Mouse (Mus musculus): ENCODE results near the gene Rreb1. TPM values are rescaled to one million over a fixed set of nuclear protein-coding genes. Genes with fewer than 3 reads are reported as not detected.

The Rreb1 gene
- total RNA-seq, 2 experiments from 2014 or later, result 20.7 to 25.4 TPM

DNA sequence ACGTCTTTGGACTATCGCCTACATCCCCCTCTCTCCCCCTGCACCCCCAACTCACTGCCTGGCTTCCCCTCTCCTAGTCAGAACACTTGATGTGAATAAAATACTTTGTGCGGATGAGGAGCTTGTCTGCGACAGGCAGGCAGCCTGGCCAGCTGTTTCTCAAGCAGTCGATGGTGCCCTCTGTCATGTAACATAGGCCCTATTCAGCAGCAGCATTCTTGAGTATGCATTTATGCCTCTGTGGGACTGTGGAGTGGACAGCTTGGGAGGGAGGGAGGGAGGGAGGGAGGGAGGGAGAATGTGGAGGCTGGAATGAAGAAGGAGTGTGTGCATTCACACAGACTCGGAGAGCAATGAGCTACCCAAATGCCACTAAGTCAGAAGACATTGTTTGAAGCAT is 84.3 kb downstream of the Rreb1 start:
- intact Hi-C loops (cut with DNase I), result no loop called here
- no peak overlapping the region for H3K4me3 ChIP-seq
- DNase-seq, result no peak
- TF ChIP-seq CTCF (IDR thresholded peaks at IDR 0.05), result no peak
- peak overlapping the region; percentile 83 for H3K27ac ChIP-seq

DNA sequence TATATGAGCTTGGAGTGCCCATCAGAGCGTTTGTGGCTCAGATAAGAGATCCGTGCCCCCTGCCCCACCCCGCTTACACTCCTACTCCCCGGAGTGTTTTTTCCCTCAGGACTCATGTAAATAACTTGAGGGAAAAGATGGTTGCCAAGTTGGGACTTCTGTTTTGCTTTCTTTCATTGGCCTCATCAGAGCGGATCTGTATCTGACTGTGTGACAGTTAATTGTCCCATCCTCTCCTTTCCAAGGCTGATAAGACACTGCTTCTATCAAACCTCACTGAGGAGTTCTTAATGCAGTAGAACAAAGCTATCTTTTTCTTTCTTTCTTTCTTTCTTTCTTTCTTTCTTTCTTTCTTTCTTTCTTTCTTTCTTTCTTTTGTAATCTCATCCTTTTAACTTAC is 85.4 kb downstream of the Rreb1 start:
- no peak for DNase-seq
- TF ChIP-seq CTCF (IDR thresholded peaks at IDR 0.05), result no peak
- Histone ChIP-seq H3K27ac (peak overlapping the region; percentile 83), H3K4me3 (no peak overlapping the region)
- intact Hi-C loops (cut with DNase I), result no loop called here

DNA sequence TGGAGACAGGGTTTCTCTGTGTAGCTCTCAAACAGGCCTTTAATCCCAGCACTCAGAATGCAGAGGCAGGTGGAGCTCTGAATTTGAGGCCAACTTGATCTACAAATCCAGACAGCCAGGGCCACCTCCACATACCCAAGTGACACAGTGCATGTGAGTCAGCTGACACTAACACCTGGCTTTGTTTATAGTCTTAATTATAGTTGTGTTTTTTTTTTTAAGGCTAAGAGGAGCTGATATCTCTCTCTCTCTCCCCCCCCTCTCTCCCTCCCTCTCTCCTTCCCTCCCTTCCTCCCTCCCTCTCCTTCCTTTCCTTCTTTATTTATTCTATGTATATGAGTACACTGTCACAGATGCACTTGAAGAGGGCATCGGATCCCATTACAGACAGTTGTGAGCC is 86.5 kb downstream of the Rreb1 start:
- H3K27ac ChIP-seq, result peak overlapping the region; percentile 83
- DNase-seq, result no peak
- intact Hi-C loops (cut with DNase I), result no loop called here
- no peak overlapping the region for H3K4me3 ChIP-seq
- no peak for TF ChIP-seq CTCF (IDR thresholded peaks at IDR 0.05)

DNA sequence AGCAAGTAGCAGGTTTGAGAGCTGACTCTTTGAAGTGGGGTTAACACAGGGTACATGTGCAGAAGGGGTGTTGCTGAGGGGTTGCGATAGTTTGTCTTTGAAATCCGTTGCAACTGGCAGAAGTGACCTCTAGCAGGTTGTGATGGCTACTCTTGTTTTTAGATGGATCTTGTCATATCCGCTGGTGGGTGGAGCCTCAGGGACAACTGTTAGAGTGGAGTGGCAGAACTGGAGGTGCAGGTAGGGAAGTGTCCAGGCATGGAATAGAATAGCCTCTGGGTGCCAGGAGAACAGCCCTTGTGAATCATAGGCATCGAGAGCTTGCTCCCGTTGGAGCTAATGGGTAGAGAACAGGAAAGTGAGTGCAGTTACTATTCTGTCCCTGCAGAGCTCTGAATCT is 88.1 kb downstream of the Rreb1 start:
- no peak for TF ChIP-seq CTCF (IDR thresholded peaks at IDR 0.05)
- intact Hi-C loops (cut with DNase I), result no loop called here
- Histone ChIP-seq H3K4me3 (peak overlapping the region; percentile 38), H3K27ac (peak overlapping the region; percentile 83)
- DNase-seq, result peak; percentile 49

DNA sequence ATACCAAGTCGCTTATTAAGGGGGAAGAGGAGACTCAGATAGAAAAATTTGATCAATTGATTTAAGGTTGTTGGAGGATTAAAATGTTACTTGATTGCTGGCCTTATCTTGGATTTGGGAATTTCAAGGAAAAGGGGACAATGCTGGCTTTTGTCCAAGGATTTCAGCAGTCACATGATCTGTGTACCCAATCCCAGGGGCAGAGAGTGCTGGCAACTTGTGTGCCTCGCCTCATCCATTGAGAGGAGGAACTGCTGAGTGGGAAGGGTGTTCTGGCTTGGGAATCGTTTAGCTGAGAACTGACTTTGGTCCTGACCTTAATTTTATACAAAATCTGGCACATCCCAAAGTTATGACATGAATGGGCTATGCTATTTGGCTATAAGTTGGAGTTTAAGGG is 88.6 kb downstream of the Rreb1 start:
- DNase-seq, result no peak

DNA sequence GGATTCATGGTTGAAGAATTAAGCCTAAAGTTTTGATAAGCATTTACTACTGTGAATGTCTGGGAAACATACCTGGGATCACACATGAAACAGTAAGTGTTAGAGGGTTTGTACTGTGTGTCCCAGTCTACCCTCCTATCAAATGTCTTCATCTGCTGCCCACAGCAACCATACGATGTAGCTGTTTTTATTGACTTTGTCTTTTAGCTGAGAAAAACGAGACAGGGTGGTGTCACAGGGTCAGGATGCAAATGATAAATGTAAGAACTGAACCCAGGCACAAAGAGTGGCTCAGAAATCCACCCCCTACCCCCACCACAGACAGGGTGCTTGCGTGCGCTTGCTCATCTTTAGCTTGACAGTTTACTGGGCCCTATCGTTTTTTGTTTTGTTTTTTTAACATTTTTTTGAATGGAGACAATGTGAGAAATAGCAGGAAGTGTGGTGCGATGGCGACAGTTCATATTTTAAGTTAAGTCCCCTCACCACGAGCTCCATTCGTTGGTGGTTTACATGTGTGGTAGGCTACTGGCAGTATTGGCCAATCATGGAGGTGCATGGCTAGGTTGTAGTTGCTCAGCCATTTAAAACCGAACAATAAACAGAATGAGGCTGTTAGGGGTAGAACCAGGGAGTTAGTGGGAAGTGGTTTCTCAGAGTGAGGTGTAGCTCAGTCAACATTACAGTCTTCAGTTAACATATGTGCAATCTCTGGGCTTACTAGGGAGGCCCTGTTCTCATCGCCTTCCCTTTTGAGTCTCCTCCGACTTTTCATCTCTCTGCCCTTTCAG is 92.1 kb downstream of the Rreb1 start:
- intact Hi-C loops (cut with DNase I), result no loop called here
- no peak for TF ChIP-seq CTCF (IDR thresholded peaks at IDR 0.05)
- DNase-seq, result no peak
- H3K27ac ChIP-seq, result no peak overlapping the region
- no peak overlapping the region for H3K4me3 ChIP-seq

More for the DNA sequence above, 88.6 kb downstream of the Rreb1 start:
- intact Hi-C loops (cut with DNase I), result no loop called here
- TF ChIP-seq CTCF (IDR thresholded peaks at IDR 0.05), result no peak
- H3K4me3 ChIP-seq, result no peak overlapping the region
- H3K27ac ChIP-seq, result peak overlapping the region; percentile 83

DNA sequence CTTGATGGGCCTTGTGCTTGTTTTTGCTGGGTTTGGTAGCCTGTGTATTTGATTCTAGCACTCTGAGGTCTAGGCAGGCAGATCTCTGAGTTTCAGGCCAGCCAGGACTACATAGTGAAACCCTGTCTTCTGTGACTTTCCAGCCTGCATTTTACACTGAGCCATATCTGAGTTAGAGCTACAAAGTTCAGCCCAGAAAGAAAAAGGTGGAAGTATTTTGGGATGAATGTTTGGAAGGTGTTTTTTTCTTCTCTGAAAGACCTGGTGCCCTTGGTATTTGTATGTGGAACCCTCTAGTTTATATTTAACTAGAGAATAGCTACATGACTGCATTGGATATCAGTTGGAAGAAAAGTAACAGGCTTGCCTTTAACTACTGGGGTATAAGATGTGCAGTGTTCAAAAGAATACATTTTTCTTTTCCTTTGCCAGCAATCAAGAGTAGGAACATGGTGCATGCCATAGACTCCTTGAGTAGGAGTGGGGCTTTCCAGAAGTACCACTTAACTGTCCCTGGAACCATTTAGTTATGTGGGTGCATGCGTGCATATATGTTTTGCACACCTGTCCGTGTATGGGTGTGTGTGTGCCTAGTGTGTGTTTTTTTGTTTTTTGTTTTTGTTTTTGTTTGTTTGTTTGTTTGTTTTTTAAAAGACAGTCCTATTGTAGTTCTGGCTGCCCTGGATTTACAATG is 94.1 kb downstream of the Rreb1 start:
- Histone ChIP-seq H3K27ac (peak overlapping the region; percentile 51; the same call in 1 of the 2 replicates), H3K4me3 (no peak overlapping the region)
- TF ChIP-seq CTCF (IDR thresholded peaks at IDR 0.05), result no peak
- intact Hi-C loops (cut with DNase I), result no loop called here
- DNase-seq, result no peak

DNA sequence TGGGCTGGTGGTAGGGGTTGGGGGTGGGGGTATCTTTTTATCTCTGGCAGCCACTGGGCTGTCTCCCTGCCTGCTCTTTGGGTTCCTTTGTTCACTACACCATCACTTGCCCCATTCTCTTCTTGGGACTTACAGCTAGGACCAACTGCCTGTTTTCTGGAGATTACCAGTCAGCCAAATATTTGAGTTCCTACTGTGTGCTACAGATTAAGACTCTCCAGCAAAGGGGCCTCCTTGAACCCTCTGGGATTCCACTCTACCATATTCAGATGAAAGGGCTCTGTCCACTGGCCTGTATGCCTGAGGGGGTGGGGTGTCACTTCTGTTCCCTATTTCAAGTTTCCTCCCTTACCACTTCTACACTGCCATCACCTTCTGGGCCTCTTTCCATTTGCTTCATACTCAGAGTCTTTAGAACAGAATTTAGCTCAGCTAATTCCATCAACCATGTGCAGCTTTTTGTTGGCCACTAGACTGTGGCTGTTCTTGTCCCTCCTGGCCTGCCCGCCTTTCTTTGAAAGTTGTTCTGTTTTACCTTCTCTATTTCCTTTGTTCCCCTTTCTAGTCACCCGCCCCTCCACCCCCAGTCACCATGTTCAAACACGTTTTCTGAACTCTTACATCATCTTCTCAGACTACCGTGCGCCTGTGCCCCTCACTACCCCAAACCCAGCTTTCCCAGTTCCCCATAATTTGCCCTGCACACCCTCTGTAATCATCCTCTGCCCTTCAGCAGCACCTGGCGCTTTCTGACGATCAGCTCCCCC is 95.1 kb downstream of the Rreb1 start:
- TF ChIP-seq CTCF (IDR thresholded peaks at IDR 0.05), result no peak
- Histone ChIP-seq H3K27ac (0 out of 2 replicates have a peak overlapping the region, but pooled peaks have one; percentile 20), H3K4me3 (no peak overlapping the region)
- intact Hi-C loops (cut with DNase I), result no loop called here
- no peak for DNase-seq

DNA sequence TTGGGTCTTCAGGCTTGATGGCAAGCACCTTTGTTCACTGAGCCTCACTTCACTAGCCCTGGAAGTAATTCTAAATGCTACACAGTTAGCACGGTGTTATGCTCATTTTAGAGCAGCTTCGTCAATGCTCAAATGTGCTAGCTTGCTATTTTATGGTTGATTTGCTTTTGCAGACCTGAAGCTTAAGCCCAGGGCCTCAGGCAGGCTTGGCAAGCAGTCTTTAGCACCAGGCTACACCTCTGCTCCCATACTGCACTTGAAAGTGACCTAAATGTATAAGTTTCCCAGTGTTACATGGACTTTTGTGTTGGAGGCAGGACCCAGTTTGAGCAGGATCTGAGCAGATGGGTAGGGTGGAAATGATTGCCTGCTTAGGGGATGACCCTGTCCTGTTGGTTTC is 97.7 kb downstream of the Rreb1 start:
- Histone ChIP-seq H3K4me3 (no peak overlapping the region), H3K27ac (peak overlapping the region; percentile 40; the same call in 1 of the 2 replicates)
- intact Hi-C loops (cut with DNase I), result no loop called here
- DNase-seq, result no peak
- no peak for TF ChIP-seq CTCF (IDR thresholded peaks at IDR 0.05)

DNA sequence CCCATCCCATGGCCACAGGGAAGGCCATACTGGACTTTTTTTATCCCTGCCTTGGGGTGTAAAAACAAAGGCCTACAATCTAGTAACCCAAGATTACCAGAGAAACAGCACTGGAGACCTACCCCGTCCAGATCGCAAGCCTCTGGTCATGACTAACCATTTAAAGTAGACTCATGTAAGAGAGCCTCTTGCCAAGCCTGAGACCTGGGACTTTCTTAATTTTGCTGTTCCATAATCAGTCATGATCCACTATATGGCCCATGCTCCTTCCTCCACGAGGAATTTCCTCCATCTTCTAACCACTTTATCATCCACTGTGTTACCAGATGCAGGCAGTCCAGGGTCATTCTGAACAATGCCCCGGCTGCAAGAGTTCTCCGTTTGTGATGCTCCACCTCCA is 98.2 kb downstream of the Rreb1 start:
- no peak overlapping the region; the same call in 1 of the 2 replicates for H3K27ac ChIP-seq
- TF ChIP-seq CTCF (IDR thresholded peaks at IDR 0.05), result no peak
- DNase-seq, result no peak
- no peak overlapping the region for H3K4me3 ChIP-seq
- intact Hi-C loops (cut with DNase I), result no loop called here

DNA sequence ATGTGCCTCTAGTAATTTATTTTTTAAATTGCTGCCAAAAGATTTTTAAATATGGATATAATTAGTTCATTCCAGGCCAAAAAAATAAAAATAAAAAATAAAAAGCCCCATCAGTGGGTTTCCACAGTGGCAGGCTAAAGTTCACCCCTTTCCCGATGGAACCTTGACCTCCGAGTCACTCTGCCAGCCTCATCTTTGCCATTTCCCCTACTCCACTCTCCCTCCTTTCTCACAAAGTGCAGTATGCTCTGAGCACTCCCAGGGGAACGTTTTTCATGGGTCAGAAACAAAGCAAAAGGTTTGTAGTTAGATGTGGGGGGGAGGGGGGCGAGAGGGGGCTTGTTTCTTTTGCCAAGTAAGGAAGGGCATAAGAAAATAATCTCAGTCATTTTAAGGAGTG is 98.6 kb downstream of the Rreb1 start:
- TF ChIP-seq CTCF (IDR thresholded peaks at IDR 0.05), result no peak
- H3K27ac ChIP-seq, result no peak overlapping the region; the same call in 1 of the 2 replicates
- no peak overlapping the region for H3K4me3 ChIP-seq
- DNase-seq, result no peak
- intact Hi-C loops (cut with DNase I), result no loop called here

DNA sequence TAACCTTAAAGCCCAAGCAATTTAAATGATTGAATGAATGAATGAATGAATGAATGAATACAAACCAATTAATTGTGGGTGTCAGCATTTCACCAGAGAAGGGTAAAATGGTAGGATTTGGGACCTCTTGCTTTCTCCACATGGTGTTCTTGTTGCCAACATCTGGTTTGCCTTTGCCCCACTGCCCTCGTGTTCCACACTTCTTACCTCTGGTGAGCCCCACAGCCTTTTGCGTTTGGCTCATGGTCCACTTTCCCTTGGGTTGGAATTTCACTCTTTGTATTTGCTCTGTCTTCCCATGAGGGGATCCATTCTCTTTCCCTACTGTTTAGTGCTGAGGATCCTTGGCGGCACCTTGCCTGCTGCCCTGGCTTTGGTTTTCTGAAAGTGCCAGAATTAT is 99.0 kb downstream of the Rreb1 start:
- TF ChIP-seq CTCF (IDR thresholded peaks at IDR 0.05), result no peak
- Histone ChIP-seq H3K27ac (peak overlapping the region; percentile 31; the same call in 1 of the 2 replicates), H3K4me3 (no peak overlapping the region)
- intact Hi-C loops (cut with DNase I), result no loop called here
- DNase-seq, result no peak

DNA sequence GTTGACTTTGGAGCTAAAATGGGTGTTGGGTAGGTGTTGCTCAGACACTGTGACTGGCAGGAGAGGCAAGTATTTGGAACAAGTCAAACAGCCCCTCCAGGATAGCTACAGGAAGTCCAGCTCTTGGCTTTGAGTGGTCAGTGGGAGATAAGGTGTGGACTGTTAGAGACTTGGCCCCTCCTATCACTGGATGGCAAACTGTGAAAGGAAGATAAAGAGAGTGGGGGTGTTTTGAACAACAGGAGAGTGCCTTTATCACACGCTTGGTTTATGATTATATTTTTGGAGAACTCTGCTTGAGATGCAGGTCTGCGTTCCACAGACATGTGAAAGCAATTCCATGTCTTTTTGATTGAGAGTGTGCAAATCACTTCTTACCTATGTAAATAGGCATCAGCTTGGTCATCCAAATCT is 100.7 kb downstream of the Rreb1 start:
- no peak for TF ChIP-seq CTCF (IDR thresholded peaks at IDR 0.05)
- Histone ChIP-seq H3K27ac (peak overlapping the region; percentile 87), H3K4me3 (no peak overlapping the region)
- DNase-seq, result no peak
- intact Hi-C loops (cut with DNase I), result no loop called here
